Mouse (Mus musculus) adrenal gland, adult 8-10 months (tissue): ENCODE measurements around the gene Eps8l2. TPM values are rescaled to one million over a fixed set of nuclear protein-coding genes. Genes with fewer than 3 reads are reported as not detected.

Experiments used
- DNase-seq: peaks from one replicate; pipeline ENCODE4 v3.0.0; 2022
- total RNA-seq, 4 experiments: library from RNA; stranded (reverse); gene quantifications; 2 replicates each; pipeline ENCODE4 v1.2.4; 2022

The Eps8l2 gene
- total RNA-seq, 4 experiments from 2014 or later = 2.0 to 2.9 (median 2.3) TPM

GRCm38 (mm10) chr7:141411667-141412066 lies 73.0 kb downstream of the Eps8l2 start:
- no peak for DNase-seq

Other genes starting within 250 kb of the Eps8l2 start
- 1 to 10 TPM; 4.2 to 5.8 (median 4.8) TPM for gene Sigirr, start 238.3 kb upstream of the Eps8l2 start, total RNA-seq
- gene Ano9, start 221.1 kb upstream of the Eps8l2 start, total RNA-seq = under 1 TPM in 1 of 4 experiments, not detected in 3; 0.21 TPM
- 10 to 100 TPM; 36.4 to 46.7 (median 43.0) TPM for gene Ptdss2, start 216.5 kb upstream of the Eps8l2 start, total RNA-seq
- gene Rnh1, start 166.0 kb upstream of the Eps8l2 start, total RNA-seq = 100 to 1,000 TPM; 339 to 382 (median 360) TPM
- 100 to 1,000 TPM in 1 of 4 experiments, 10 to 100 TPM in 3; 80.0 to 105 (median 92.6) TPM for gene Hras, start 144.9 kb upstream of the Eps8l2 start, total RNA-seq
- gene Lrrc56, start 144.7 kb upstream of the Eps8l2 start, total RNA-seq = 10 to 100 TPM in 1 of 4 experiments, 1 to 10 TPM in 3; 6.6 to 12.1 (median 8.4) TPM
- gene Lmntd2, start 124.8 kb upstream of the Eps8l2 start, total RNA-seq = under 1 TPM; 0.12 to 0.94 (median 0.66) TPM
- gene Rassf7, start 123.0 kb upstream of the Eps8l2 start, total RNA-seq = 1 to 10 TPM; 5.6 to 7.7 (median 6.3) TPM
- gene Phrf1, start 110.1 kb upstream of the Eps8l2 start, total RNA-seq = 10 to 100 TPM; 79.8 to 92.9 (median 84.3) TPM
- 10 to 100 TPM in 2 of 4 experiments, 1 to 10 TPM in 2; 7.0 to 10.7 (median 9.4) TPM for gene Irf7, start 72.4 kb upstream of the Eps8l2 start, total RNA-seq
- gene Cdhr5, start 62.1 kb upstream of the Eps8l2 start, total RNA-seq = 1 to 10 TPM; 2.3 to 5.5 (median 3.2) TPM
- gene Sct, start 59.7 kb upstream of the Eps8l2 start, total RNA-seq = under 1 TPM in 1 of 4 experiments, not detected in 3; 0.67 TPM
- gene Drd4, start 46.9 kb upstream of the Eps8l2 start, total RNA-seq = 1 to 10 TPM in 1 of 4 experiments, under 1 TPM in 1, not detected in 2; 0.40 to 1.3 TPM
- 10 to 100 TPM; 27.1 to 47.4 (median 36.7) TPM for gene Deaf1, start 11.2 kb upstream of the Eps8l2 start, total RNA-seq
- 10 to 100 TPM; 31.4 to 46.6 (median 34.8) TPM for gene Tmem80, start 11.1 kb upstream of the Eps8l2 start, total RNA-seq
- gene Taldo1, start 53.3 kb downstream of the Eps8l2 start, total RNA-seq = 100 to 1,000 TPM; 429 to 671 (median 576) TPM
- gene Gatd1, start 75.3 kb downstream of the Eps8l2 start, total RNA-seq = 10 to 100 TPM; 38.9 to 52.2 (median 47.6) TPM
- gene Cend1, start 90.6 kb downstream of the Eps8l2 start, total RNA-seq = 1 to 10 TPM; 1.5 to 2.6 (median 2.1) TPM
- gene Slc25a22, start 99.0 kb downstream of the Eps8l2 start, total RNA-seq = 100 to 1,000 TPM in 3 of 4 experiments, 10 to 100 TPM in 1; 86.7 to 109 (median 104) TPM
- 1 to 10 TPM; 1.0 to 2.3 (median 1.4) TPM for gene Pidd1, start 105.1 kb downstream of the Eps8l2 start, total RNA-seq
- gene Rplp2, start 108.5 kb downstream of the Eps8l2 start, total RNA-seq = 1,000 to 10,000 TPM in 3 of 4 experiments, 100 to 1,000 TPM in 1; 998 to 1,129 (median 1,024) TPM
- 100 to 1,000 TPM; 256 to 532 (median 452) TPM for gene Pnpla2, start 116.3 kb downstream of the Eps8l2 start, total RNA-seq
- 10 to 100 TPM; 11.7 to 21.1 (median 18.7) TPM for gene Cracr2b, start 122.2 kb downstream of the Eps8l2 start, total RNA-seq
- gene Cd151, start 128.5 kb downstream of the Eps8l2 start, total RNA-seq = 100 to 1,000 TPM; 323 to 455 (median 409) TPM
- gene Polr2l, start 136.3 kb downstream of the Eps8l2 start, total RNA-seq = 100 to 1,000 TPM in 3 of 4 experiments, 10 to 100 TPM in 1; 99.4 to 147 (median 129) TPM
- 100 to 1,000 TPM in 2 of 4 experiments, 10 to 100 TPM in 2; 89.1 to 191 (median 124) TPM for gene Tspan4, start 136.4 kb downstream of the Eps8l2 start, total RNA-seq
- 10 to 100 TPM; 57.5 to 69.9 (median 62.5) TPM for gene Chid1, start 201.0 kb downstream of the Eps8l2 start, total RNA-seq
- 10 to 100 TPM; 54.9 to 79.7 (median 66.5) TPM for gene Ap2a2, start 223.3 kb downstream of the Eps8l2 start, total RNA-seq